Mouse (Mus musculus): Measurements from ENCODE around the gene Ptgfr.

The Ptgfr gene

DNA sequence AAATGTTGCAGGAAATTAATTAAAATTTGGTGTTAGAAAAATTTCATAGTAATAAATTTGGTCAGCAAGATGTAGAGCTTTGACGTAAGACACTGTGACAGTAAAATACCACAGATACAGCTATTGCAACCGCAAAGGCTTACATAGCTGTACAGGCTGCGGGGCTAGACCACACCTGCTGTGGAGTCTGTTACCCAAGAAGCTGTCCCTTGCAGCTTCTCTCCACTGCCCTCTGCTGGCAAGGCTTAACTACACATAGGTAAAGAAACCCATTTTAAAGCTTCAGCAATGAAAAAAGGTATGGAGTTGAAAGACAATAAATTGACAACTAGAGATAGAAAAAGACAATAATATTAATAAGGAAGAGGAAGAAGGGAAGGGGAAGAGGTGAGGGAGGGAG lies 66.4 kb downstream of the Ptgfr start:
- in situ Hi-C loops (cut with MboI; ENCODE audit: low pct_unique_long_range_greater_than_20kb in 1 of 2, low sequenced_read_pairs in 2 of 2, unreplicated experiment in 1 of 2): no loop called here

- in situ Hi-C loops (cut with MboI; ENCODE audit: low pct_unique_long_range_greater_than_20kb in 1 of 2, low sequenced_read_pairs in 2 of 2, unreplicated experiment in 1 of 2): no loop called here
Observed at GRCm38 (mm10) chr3:151749737-151750136, 87.7 kb downstream of the Ptgfr start, which contains the start of gene Ifi44. Ifi44 (minus strand) TSS chr3:151749960.

DNA sequence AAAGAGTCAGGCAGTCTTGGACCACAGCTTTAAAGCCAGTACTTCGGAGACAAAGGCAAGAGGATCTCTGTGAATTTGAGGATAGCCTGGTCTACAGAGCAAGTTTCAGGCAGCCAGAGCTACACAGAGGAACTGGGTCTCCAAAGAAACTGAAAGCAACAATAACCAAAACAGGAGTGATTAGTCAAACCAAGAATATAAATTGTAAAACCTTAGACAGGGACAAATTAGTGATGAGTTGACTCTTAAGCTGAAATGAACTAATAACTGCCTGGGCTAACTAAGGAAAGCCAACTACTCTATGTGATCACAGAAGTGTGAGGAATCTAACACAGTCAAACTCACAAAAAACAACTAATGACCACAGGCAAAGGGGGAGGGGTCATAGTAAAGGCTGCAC lies 88.9 kb downstream of the Ptgfr start:
- in situ Hi-C loops (cut with MboI; ENCODE audit: low pct_unique_long_range_greater_than_20kb in 1 of 2, low sequenced_read_pairs in 2 of 2, unreplicated experiment in 1 of 2): no loop called here

Data from mouse embryonic stem cell (cell line).